In the genomic region with DNA sequence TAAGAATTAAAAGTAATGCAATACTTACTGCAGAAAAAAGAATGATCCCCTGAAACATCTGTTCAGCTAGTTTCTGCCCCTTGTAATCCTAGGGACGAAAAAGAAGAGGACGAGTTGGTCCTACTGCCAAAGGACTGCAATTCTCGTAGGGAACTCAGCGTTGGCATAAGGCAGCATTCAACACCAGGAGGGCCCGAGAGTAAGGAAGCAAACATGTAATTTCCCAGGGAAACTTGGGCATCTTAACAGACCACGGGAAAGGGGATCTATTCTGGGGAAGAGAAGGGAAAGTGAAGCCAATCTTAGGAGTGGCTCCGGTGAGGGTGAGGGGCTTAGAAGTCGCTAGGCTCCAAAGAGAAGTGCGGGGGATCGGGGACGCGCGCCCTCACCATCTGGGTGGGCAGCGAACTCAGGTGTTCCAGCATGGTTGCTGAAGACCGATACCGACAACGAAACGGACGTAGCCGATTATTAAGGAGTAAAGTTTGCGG, we compare ENCODE assay signal across 8 mouse cellular contexts. TPM values are rescaled to one million over a fixed set of nuclear protein-coding genes. Genes with fewer than 3 reads are reported as not detected.
DNase-seq lines count a peak whose midpoint lies in the region; ATAC-seq and TF ChIP-seq lines count a peak whose summit lies in the region.

No protein-coding gene starts in this region.

- H3K27ac ChIP-seq in neural tube, embryonic 11.5 days (ENCODE audit: low read depth, low read length) = peak overlapping the region; percentile 84; the same call in 1 of the 2 replicates
- peak overlapping the region; percentile 94 for H3K27ac ChIP-seq in embryonic facial prominence, embryonic 15.5 days (replicated peaks)
- H3K27ac ChIP-seq in limb, embryonic 14.5 days (replicated peaks; ENCODE audit: low read depth, low read length) = peak overlapping the region; percentile 91
- peak overlapping the region; percentile 92 for H3K27ac ChIP-seq in stomach, embryonic 15.5 days

- H3K36me3 ChIP-seq in neural tube, embryonic 11.5 days (ENCODE audit: control insufficient read depth, insufficient read depth, low read length) = no peaks in the 10 kb centered on the region
- peaks cover 16% of the 10 kb centered on the region; the same call in 1 of the 2 replicates for H3K36me3 ChIP-seq in embryonic facial prominence, embryonic 15.5 days
- H3K36me3 ChIP-seq in limb, embryonic 14.5 days (ENCODE audit: control insufficient read depth, insufficient read depth, low read length) = peaks cover 16% of the 10 kb centered on the region
- H3K36me3 ChIP-seq in stomach, embryonic 15.5 days = no peaks in the 10 kb centered on the region

- H3K9ac ChIP-seq in neural tube, embryonic 11.5 days (ENCODE audit: low read length) = peak overlapping the region; percentile 88
- peak overlapping the region; percentile 88 for H3K9ac ChIP-seq in embryonic facial prominence, embryonic 15.5 days
- H3K9ac ChIP-seq in limb, embryonic 14.5 days (ENCODE audit: low read depth, low read length, severe bottlenecking) = peak overlapping the region; percentile 93
- peak overlapping the region; percentile 77 for H3K9ac ChIP-seq in stomach, embryonic 15.5 days

- no peak for TF ChIP-seq POLR2A in limb, embryonic 14.5 days (IDR thresholded peaks at IDR 0.05; ENCODE audit: borderline replicate concordance, extremely low read depth, insufficient read depth, insufficient read length)

- H3K9me3 ChIP-seq in neural tube, embryonic 11.5 days (ENCODE audit: control insufficient read depth, low read length) = no peaks in the 10 kb centered on the region
- H3K9me3 ChIP-seq in embryonic facial prominence, embryonic 15.5 days (replicated peaks) = no peaks in the 10 kb centered on the region
- no peaks in the 10 kb centered on the region for H3K9me3 ChIP-seq in limb, embryonic 14.5 days (ENCODE audit: control insufficient read depth, low read length)
- H3K9me3 ChIP-seq in stomach, embryonic 15.5 days = no peaks in the 10 kb centered on the region

- H3K27me3 ChIP-seq in neural tube, embryonic 11.5 days (ENCODE audit: control insufficient read depth, insufficient read depth, low read length) = no peaks in the 10 kb centered on the region
- H3K27me3 ChIP-seq in embryonic facial prominence, embryonic 15.5 days = no peaks in the 10 kb centered on the region
- no peaks in the 10 kb centered on the region for H3K27me3 ChIP-seq in limb, embryonic 14.5 days (ENCODE audit: control insufficient read depth, insufficient read depth, low read length)
- H3K27me3 ChIP-seq in stomach, embryonic 15.5 days (replicated peaks) = no peaks in the 10 kb centered on the region

- peak; percentile 18; the same call in 1 of the 2 replicates for ATAC-seq in neural tube, embryonic 11.5 days (ENCODE audit: insufficient read depth, low FRiP score, low TSS enrichment)
- no peak for ATAC-seq in embryonic facial prominence, embryonic 15.5 days (ENCODE audit: insufficient number of reproducible peaks, low FRiP score, low TSS enrichment, low read depth)
- ATAC-seq in limb, embryonic 14.5 days (ENCODE audit: low FRiP score, low read depth) = 0 out of 2 replicates have a peak, but pooled peaks have one; percentile 6
- ATAC-seq in stomach, embryonic 15.5 days (ENCODE audit: insufficient read depth, low FRiP score, low read depth) = 0 out of 2 replicates have a peak, but pooled peaks have one; percentile 9

- WGBS in neural tube, embryonic 11.5 days = 2% methylated on average over 21 of the region's 21 CpGs
- under 1% methylated on average over 21 of the region's 21 CpGs for WGBS in embryonic facial prominence, embryonic 15.5 days
- WGBS in limb, embryonic 14.5 days = 1% methylated on average over 21 of the region's 21 CpGs
- WGBS in stomach, embryonic 15.5 days = under 1% methylated on average over 21 of the region's 21 CpGs

- H3K4me3 ChIP-seq in neural tube, embryonic 11.5 days (ENCODE audit: low read depth, low read length) = peak overlapping the region; percentile 89
- H3K4me3 ChIP-seq in embryonic facial prominence, embryonic 15.5 days (replicated peaks) = peak overlapping the region; percentile 78
- peak overlapping the region; percentile 91 for H3K4me3 ChIP-seq in limb, embryonic 14.5 days (replicated peaks; ENCODE audit: low read length)
- H3K4me3 ChIP-seq in stomach, embryonic 15.5 days (replicated peaks) = peak overlapping the region; percentile 86

- peak overlapping the region; percentile 54 for H3K4me2 ChIP-seq in neural tube, embryonic 11.5 days (ENCODE audit: low read depth)
- peak overlapping the region; percentile 74 for H3K4me2 ChIP-seq in embryonic facial prominence, embryonic 15.5 days (replicated peaks)
- H3K4me2 ChIP-seq in limb, embryonic 14.5 days (replicated peaks; ENCODE audit: low read depth, low read length, severe bottlenecking) = peak overlapping the region; percentile 75
- H3K4me2 ChIP-seq in stomach, embryonic 15.5 days = peak overlapping the region; percentile 68

- no peak for DNase-seq in neural tube, embryonic 11.5 days (ENCODE audit: low spot score)
- no peak for DNase-seq in neural tube, embryonic 10.5 days (ENCODE audit: extremely low spot score, low spot score)
- DNase-seq in limb, embryonic 14.5 days (ENCODE audit: low spot score) = no peak
- no peak for DNase-seq in left cerebral cortex, adult 9 months (ENCODE audit: low spot score in 2 of 2)
- DNase-seq in cerebellum, postnatal 36 days = no peak
- no peak for DNase-seq in testis, postnatal 14 days (ENCODE audit: low spot score)

- H3K4me1 ChIP-seq in neural tube, embryonic 11.5 days (ENCODE audit: control insufficient read depth, insufficient read depth, low read length) = peaks cover 11% of the 10 kb centered on the region
- peaks cover 16% of the 10 kb centered on the region for H3K4me1 ChIP-seq in embryonic facial prominence, embryonic 15.5 days
- H3K4me1 ChIP-seq in limb, embryonic 14.5 days (ENCODE audit: control insufficient read depth, insufficient read depth, low read length) = peaks cover 11% of the 10 kb centered on the region
- peaks cover 12% of the 10 kb centered on the region; the same call in 1 of the 2 replicates for H3K4me1 ChIP-seq in stomach, embryonic 15.5 days

RNA-seq across cellular contexts. Expression of gene Glt8d1, which starts 0.3 kb away (rescaled TPM):
- 54.9 and 59.2 TPM in 2 replicates for polyA plus RNA-seq in neural tube, embryonic 11.5 days (2014; fragmentation: Nextera tagmentation; extraction: Ambion mirVana)
- 71.0 and 76.6 TPM in 2 replicates for polyA plus RNA-seq in embryonic facial prominence, embryonic 15.5 days (2015; fragmentation: Nextera tagmentation; extraction: Ambion mirVana)
- polyA plus RNA-seq in limb, embryonic 14.5 days (2012; rRNA removed) = 108 and 128 TPM in 2 replicates
- polyA plus RNA-seq in limb, embryonic 14.5 days (2014; fragmentation: Nextera tagmentation; extraction: Ambion mirVana) = 67.9 and 70.4 TPM in 2 replicates
- 54.4 and 54.8 TPM in 2 replicates for polyA plus RNA-seq in stomach, embryonic 15.5 days (2015; fragmentation: Nextera tagmentation; extraction: Ambion mirVana)

RNA-seq across cellular contexts. Expression of gene Spcs1, which starts 0.6 kb away (rescaled TPM):
- polyA plus RNA-seq in neural tube, embryonic 11.5 days (2014; fragmentation: Nextera tagmentation; extraction: Ambion mirVana) = 260 and 262 TPM in 2 replicates
- 453 and 455 TPM in 2 replicates for polyA plus RNA-seq in embryonic facial prominence, embryonic 15.5 days (2015; fragmentation: Nextera tagmentation; extraction: Ambion mirVana)
- polyA plus RNA-seq in limb, embryonic 14.5 days (2012; rRNA removed) = 339 and 364 TPM in 2 replicates
- 423 and 460 TPM in 2 replicates for polyA plus RNA-seq in limb, embryonic 14.5 days (2014; fragmentation: Nextera tagmentation; extraction: Ambion mirVana)
- 442 and 483 TPM in 2 replicates for polyA plus RNA-seq in stomach, embryonic 15.5 days (2015; fragmentation: Nextera tagmentation; extraction: Ambion mirVana)

RNA-seq across cellular contexts. Expression of gene Pbrm1, which starts 18.1 kb away (rescaled TPM):
- polyA plus RNA-seq in neural tube, embryonic 11.5 days (2014; fragmentation: Nextera tagmentation; extraction: Ambion mirVana) = 120 and 122 TPM in 2 replicates
- polyA plus RNA-seq in embryonic facial prominence, embryonic 15.5 days (2015; fragmentation: Nextera tagmentation; extraction: Ambion mirVana) = 121 and 132 TPM in 2 replicates
- polyA plus RNA-seq in limb, embryonic 14.5 days (2012; rRNA removed) = 26.8 and 29.5 TPM in 2 replicates
- polyA plus RNA-seq in limb, embryonic 14.5 days (2014; fragmentation: Nextera tagmentation; extraction: Ambion mirVana) = 88.5 and 92.8 TPM in 2 replicates
- polyA plus RNA-seq in stomach, embryonic 15.5 days (2015; fragmentation: Nextera tagmentation; extraction: Ambion mirVana) = 109 and 118 TPM in 2 replicates

RNA-seq across cellular contexts. Expression of gene Gnl3, which starts 18.1 kb away (rescaled TPM):
- 101 and 107 TPM in 2 replicates for polyA plus RNA-seq in neural tube, embryonic 11.5 days (2014; fragmentation: Nextera tagmentation; extraction: Ambion mirVana)
- 109 and 113 TPM in 2 replicates for polyA plus RNA-seq in embryonic facial prominence, embryonic 15.5 days (2015; fragmentation: Nextera tagmentation; extraction: Ambion mirVana)
- polyA plus RNA-seq in limb, embryonic 14.5 days (2012; rRNA removed) = 118 and 139 TPM in 2 replicates
- polyA plus RNA-seq in limb, embryonic 14.5 days (2014; fragmentation: Nextera tagmentation; extraction: Ambion mirVana) = 105 and 117 TPM in 2 replicates
- polyA plus RNA-seq in stomach, embryonic 15.5 days (2015; fragmentation: Nextera tagmentation; extraction: Ambion mirVana) = 113 and 119 TPM in 2 replicates

RNA-seq across cellular contexts. Expression of gene Nek4, which starts 49.7 kb away (rescaled TPM):
- 15.9 and 17.0 TPM in 2 replicates for polyA plus RNA-seq in neural tube, embryonic 11.5 days (2014; fragmentation: Nextera tagmentation; extraction: Ambion mirVana)
- 12.6 and 13.8 TPM in 2 replicates for polyA plus RNA-seq in embryonic facial prominence, embryonic 15.5 days (2015; fragmentation: Nextera tagmentation; extraction: Ambion mirVana)
- polyA plus RNA-seq in limb, embryonic 14.5 days (2012; rRNA removed) = 8.0 TPM in 2 replicates
- 8.8 and 8.9 TPM in 2 replicates for polyA plus RNA-seq in limb, embryonic 14.5 days (2014; fragmentation: Nextera tagmentation; extraction: Ambion mirVana)
- polyA plus RNA-seq in stomach, embryonic 15.5 days (2015; fragmentation: Nextera tagmentation; extraction: Ambion mirVana) = 10.7 and 10.8 TPM in 2 replicates
